Mouse (Mus musculus) G1E (cell line): ENCODE measurements around the gene Hddc3.

Experiments used
- CTCF ChIP-seq: IDR thresholded peaks from 2 replicates; pipeline ENCODE4 v1.5.1; 2012; ENCODE audit warnings: low read depth, low read length, inconsistent platforms, mixed read lengths
- GATA1 ChIP-seq: IDR thresholded peaks from 2 replicates; pipeline ENCODE4 v1.6.1; 2012; ENCODE audit warnings: borderline replicate concordance, low read length, inconsistent platforms, mixed read lengths
- TAL1 ChIP-seq: conservative IDR thresholded peaks from 2 replicates; pipeline ENCODE4 v1.6.1; 2012; ENCODE audit warnings: low read depth, low read length, inconsistent platforms, mixed read lengths

DNA sequence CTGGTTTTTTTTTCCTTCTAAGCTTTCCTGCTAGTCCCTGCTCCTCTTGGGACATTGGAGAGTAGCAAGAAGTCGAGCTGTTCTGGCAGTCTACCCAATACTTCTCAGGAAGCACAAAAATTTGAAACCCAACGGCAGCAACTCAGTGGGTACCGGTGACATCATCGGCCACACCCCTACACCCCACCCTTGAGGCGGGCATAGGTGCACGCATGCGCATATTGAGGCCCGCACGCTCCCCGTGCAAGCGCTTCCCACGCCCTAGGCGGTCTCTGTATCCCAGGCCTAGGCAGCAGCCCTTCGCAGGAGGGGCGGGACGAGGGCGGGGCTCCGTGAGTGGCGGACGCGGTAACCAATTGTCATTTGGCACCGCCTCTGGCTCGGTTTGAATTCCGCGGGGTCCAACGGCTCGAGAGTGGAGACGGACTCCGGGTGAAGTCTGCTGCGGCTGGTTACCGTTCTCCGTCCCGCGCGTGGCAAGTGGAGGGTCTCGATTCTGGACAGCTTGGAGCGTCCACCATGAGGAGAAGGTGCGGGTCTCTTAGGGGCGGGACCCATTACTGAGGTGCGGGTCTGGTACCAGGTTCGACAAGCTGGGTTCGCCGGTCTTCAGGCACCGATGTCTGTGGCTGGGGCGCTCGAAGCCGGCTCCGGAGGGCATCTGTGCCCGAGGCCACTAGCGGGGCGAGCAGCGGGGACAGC, 48.7 kb upstream of the Hddc3 start, which contains the start of gene Prc1:
- TF ChIP-seq CTCF (no peak), TAL1 (no peak), GATA1 (no peak)
